Mouse (Mus musculus): ENCODE results near the gene Il27ra. TPM values are rescaled to one million over a fixed set of nuclear protein-coding genes. Genes with fewer than 3 reads are reported as not detected.

Il27ra gene
- polyA plus RNA-seq, 1 experiment from 2014 or later: 6.1 TPM

DNA sequence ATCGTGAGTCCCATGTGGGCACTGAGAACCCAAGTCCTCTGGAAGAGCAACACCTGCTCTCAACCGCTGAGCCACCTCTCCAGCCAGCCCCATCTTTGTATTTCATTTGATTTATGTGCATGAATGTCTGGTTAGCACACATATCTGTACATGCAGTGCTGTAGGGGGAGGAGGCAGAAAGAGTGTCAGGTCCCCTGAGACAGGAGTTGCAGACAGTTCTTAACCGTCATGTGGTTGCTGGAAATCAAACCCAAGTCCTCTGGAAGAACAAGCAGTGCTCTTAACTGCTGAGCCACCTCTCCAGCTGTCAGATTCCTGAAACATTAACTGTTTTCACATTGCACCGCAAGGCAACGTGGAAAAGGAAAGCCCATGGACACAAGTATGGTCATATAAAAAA is 5.8 kb upstream of the Il27ra start:
- no peak overlapping the region for H3K9ac ChIP-seq (ENCODE audit: low read length)
- peaks cover 8 to 13% of the 10 kb centered on the region in 2 experiments for H3K4me1 ChIP-seq (ENCODE audit: control insufficient read depth in 2 of 2, insufficient read depth in 2 of 2, low read length in 2 of 2)
- ATAC-seq (ENCODE audit: insufficient number of reproducible peaks, insufficient read depth, low FRiP score, low read depth): no peak
- H3K27me3 ChIP-seq (ENCODE audit: control insufficient read depth, insufficient read depth, low read length): peaks cover 22% of the 10 kb centered on the region
- H3K27ac ChIP-seq (replicated peaks in 1 of 2; ENCODE audit: control insufficient read depth in 1 of 2, insufficient read depth in 1 of 2, low read depth in 2 of 2, low read length in 2 of 2): no peak overlapping the region
- H3K4me2 ChIP-seq (ENCODE audit: low read length): no peak overlapping the region
- no peaks in the 10 kb centered on the region for H3K36me3 ChIP-seq (ENCODE audit: control insufficient read depth, insufficient read depth, low read length)
- 0 out of 2 replicates have a peak, but pooled peaks cover 2% of the 10 kb centered on the region for H3K9me3 ChIP-seq (ENCODE audit: control insufficient read depth, low read length)
- no peak overlapping the region for H3K4me3 ChIP-seq (ENCODE audit: control insufficient read depth in 1 of 2, insufficient read depth in 1 of 2, low read depth in 1 of 2, low read length in 2 of 2)
- 72% methylated on average over 5 of the region's 5 CpGs for WGBS

DNA sequence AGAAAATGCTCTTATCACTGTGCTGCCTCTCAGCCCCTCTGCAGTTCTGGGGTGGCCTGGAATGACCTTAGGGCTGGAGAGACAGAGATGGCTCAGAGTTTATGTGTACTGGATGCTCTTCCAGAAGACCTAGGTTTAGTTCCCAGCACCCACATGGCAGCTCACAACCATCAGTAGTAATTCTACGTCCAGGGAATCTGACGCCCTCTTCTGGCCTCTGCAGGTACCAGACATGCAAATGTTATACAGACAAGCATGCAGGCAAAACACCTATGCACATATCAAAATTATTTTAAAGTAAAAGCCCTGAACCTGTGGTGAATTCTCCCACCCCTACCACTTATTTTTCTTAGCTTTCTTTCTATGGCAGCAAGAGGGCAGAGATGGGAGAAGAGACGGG is 4.1 kb upstream of the Il27ra start:
- no peak overlapping the region for H3K4me2 ChIP-seq (ENCODE audit: low read length)
- no peak for ATAC-seq (ENCODE audit: insufficient number of reproducible peaks, insufficient read depth, low FRiP score, low read depth)
- no peak overlapping the region for H3K4me3 ChIP-seq (ENCODE audit: control insufficient read depth in 1 of 2, insufficient read depth in 1 of 2, low read depth in 1 of 2, low read length in 2 of 2)
- WGBS: 75% methylated on average over 3 of the region's 3 CpGs
- no peaks in the 10 kb centered on the region for H3K9me3 ChIP-seq (ENCODE audit: control insufficient read depth, low read length)
- peaks cover 31% of the 10 kb centered on the region for H3K27me3 ChIP-seq (ENCODE audit: control insufficient read depth, insufficient read depth, low read length)
- H3K9ac ChIP-seq (ENCODE audit: low read length): no peak overlapping the region
- peaks cover 10 to 16% of the 10 kb centered on the region in 2 experiments; a peak in 3 of 4 replicates for H3K4me1 ChIP-seq (ENCODE audit: control insufficient read depth in 2 of 2, insufficient read depth in 2 of 2, low read length in 2 of 2)
- no peaks in the 10 kb centered on the region for H3K36me3 ChIP-seq (ENCODE audit: control insufficient read depth, insufficient read depth, low read length)
- H3K27ac ChIP-seq (replicated peaks in 1 of 2; ENCODE audit: control insufficient read depth in 1 of 2, insufficient read depth in 1 of 2, low read depth in 2 of 2, low read length in 2 of 2): no peak overlapping the region

DNA sequence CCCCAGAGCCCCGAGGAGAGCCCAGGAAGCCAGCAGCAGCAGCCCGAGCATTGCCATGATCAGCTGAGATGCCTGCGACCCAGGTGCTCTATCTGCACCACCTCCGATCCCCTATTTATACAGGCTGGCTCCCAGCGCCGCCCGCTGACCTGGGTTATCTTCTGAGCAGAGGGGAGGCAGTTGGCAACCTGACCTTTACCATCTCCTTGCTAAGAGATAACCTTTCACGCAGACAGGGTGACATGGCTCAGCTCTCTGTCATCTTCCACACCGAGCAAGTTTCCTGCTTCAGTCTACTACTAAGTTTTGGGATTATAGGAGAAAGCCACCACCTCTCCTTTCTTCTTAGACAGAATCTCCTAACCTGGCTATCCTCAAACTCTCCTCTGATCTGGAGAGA is 2.5 kb upstream of the Il27ra start, which contains the start of gene Rln3:
Gene Rln3, minus strand, starts transcription at position 101 of the 400 bp plus-strand sequence.
- Histone ChIP-seq H3K9me3 (ENCODE audit: control insufficient read depth, low read length) (no peaks in the 10 kb centered on the region), H3K4me3 (ENCODE audit: control insufficient read depth in 1 of 2, insufficient read depth in 1 of 2, low read depth in 1 of 2, low read length in 2 of 2) (peak within 1 kb of the TSS in 1 of 2 experiments; percentile 12; a peak in 2 of 4 replicates), H3K4me2 (ENCODE audit: low read length) (peak within 1 kb of the TSS; percentile 47), H3K27me3 (ENCODE audit: control insufficient read depth, insufficient read depth, low read length) (peaks cover 31% of the 10 kb centered on the region), H3K36me3 (ENCODE audit: control insufficient read depth, insufficient read depth, low read length) (no peaks in the 10 kb centered on the region), H3K27ac (replicated peaks in 1 of 2; ENCODE audit: control insufficient read depth in 1 of 2, insufficient read depth in 1 of 2, low read depth in 2 of 2, low read length in 2 of 2) (no peak within 1 kb of the TSS), H3K4me1 (ENCODE audit: control insufficient read depth in 2 of 2, insufficient read depth in 2 of 2, low read length in 2 of 2) (peaks cover 8 to 16% of the 10 kb centered on the region in 2 experiments; a peak in 3 of 4 replicates), H3K9ac (ENCODE audit: low read length) (no peak within 1 kb of the TSS)
- no peak for ATAC-seq (ENCODE audit: insufficient number of reproducible peaks, insufficient read depth, low FRiP score, low read depth)
- WGBS: 5% methylated on average over 9 of the region's 9 CpGs

DNA sequence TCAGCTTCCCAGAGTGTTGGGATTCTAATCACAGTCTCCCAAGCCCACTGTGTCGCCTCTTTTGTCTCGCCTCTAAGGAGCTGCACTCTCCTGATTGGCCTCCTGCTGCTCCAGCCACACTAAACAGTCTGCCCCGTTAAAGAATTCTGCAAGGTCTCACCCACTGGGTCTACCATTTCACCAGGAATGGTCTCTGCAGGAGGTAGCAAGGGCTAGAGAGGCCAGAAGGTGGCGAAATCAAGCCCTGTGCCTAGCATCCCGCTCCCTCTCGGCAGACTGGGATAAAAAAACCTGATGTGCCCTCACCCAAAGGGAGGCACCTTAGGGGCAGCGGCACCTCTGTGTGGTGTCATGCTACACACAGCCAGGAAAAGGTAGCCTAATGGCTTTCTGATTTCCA is 1.7 kb upstream of the Il27ra start:
- Histone ChIP-seq H3K9ac (ENCODE audit: low read length) (no peak overlapping the region), H3K4me2 (ENCODE audit: low read length) (0 out of 2 replicates have a peak overlapping the region, but pooled peaks have one; percentile 47), H3K36me3 (ENCODE audit: control insufficient read depth, insufficient read depth, low read length) (no peaks in the 10 kb centered on the region), H3K27ac (replicated peaks in 1 of 2; ENCODE audit: control insufficient read depth in 1 of 2, insufficient read depth in 1 of 2, low read depth in 2 of 2, low read length in 2 of 2) (no peak overlapping the region), H3K4me1 (ENCODE audit: control insufficient read depth in 2 of 2, insufficient read depth in 2 of 2, low read length in 2 of 2) (peaks cover 11 to 16% of the 10 kb centered on the region in 2 experiments; a peak in 3 of 4 replicates), H3K9me3 (ENCODE audit: control insufficient read depth, low read length) (no peaks in the 10 kb centered on the region), H3K27me3 (ENCODE audit: control insufficient read depth, insufficient read depth, low read length) (peaks cover 31% of the 10 kb centered on the region), H3K4me3 (ENCODE audit: control insufficient read depth in 1 of 2, insufficient read depth in 1 of 2, low read depth in 1 of 2, low read length in 2 of 2) (peak overlapping the region in 1 of 2 experiments; percentile 12; a peak in 2 of 4 replicates)
- 4% methylated on average over 7 of the region's 7 CpGs for WGBS
- no peak for ATAC-seq (ENCODE audit: insufficient number of reproducible peaks, insufficient read depth, low FRiP score, low read depth)

DNA sequence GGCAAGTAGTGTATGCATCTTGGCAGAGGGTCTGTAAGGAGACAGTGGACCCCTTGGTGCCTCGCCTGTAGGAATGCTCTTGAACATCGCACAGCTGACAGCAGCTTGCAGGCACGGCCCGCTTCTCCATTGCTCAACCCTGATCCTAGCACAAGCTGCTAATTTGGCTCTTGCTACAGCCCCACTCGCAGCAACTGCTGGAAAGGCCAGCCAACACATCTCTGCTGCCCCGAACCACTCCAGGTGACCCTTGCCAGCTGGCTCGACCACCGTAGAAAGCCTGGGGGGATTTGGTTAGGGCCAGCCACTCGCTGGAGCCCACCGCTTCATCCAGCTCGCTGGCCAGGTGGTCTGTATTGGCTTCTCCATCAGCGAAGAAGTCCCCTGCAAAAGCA is 556 bp upstream of the Il27ra start:
- no peak overlapping the region for H3K27ac ChIP-seq (replicated peaks in 1 of 2; ENCODE audit: control insufficient read depth in 1 of 2, insufficient read depth in 1 of 2, low read depth in 2 of 2, low read length in 2 of 2)
- 33% methylated on average over 12 of the region's 12 CpGs for WGBS
- no peaks in the 10 kb centered on the region for H3K36me3 ChIP-seq (ENCODE audit: control insufficient read depth, insufficient read depth, low read length)
- peaks cover 11 to 16% of the 10 kb centered on the region in 2 experiments; a peak in 3 of 4 replicates for H3K4me1 ChIP-seq (ENCODE audit: control insufficient read depth in 2 of 2, insufficient read depth in 2 of 2, low read length in 2 of 2)
- peak overlapping the region; percentile 44 to 56; a peak in 3 of 4 replicates for H3K4me3 ChIP-seq (ENCODE audit: control insufficient read depth in 1 of 2, insufficient read depth in 1 of 2, low read depth in 1 of 2, low read length in 2 of 2)
- peak overlapping the region; percentile 66 for H3K9ac ChIP-seq (ENCODE audit: low read length)
- no peak for ATAC-seq (ENCODE audit: insufficient number of reproducible peaks, insufficient read depth, low FRiP score, low read depth)
- H3K27me3 ChIP-seq (ENCODE audit: control insufficient read depth, insufficient read depth, low read length): peaks cover 31% of the 10 kb centered on the region
- H3K4me2 ChIP-seq (ENCODE audit: low read length): peak overlapping the region; percentile 79
- no peaks in the 10 kb centered on the region for H3K9me3 ChIP-seq (ENCODE audit: control insufficient read depth, low read length)

DNA sequence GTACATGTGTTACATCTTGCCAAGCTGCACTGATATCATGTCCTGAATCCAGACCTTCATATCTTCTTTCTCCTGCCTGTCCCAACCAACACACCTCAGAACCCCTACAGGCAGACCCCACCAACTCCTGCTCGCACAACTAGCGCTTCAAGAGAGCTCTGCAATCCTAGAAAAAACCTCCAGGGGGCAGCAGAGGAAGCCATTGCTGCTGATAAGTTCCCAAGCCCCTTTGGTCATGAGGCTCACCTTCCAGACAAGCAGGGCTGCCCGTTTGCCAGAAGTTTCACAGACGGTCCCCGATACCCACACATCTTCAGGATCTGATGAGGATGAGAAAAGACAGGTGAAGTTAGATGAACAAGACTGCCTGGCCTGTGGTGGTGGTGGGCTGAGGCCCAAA is 3.3 kb downstream of the Il27ra start:
- Histone ChIP-seq H3K27ac (replicated peaks in 1 of 2; ENCODE audit: control insufficient read depth in 1 of 2, insufficient read depth in 1 of 2, low read depth in 2 of 2, low read length in 2 of 2) (no peak overlapping the region), H3K9ac (ENCODE audit: low read length) (no peak overlapping the region), H3K4me3 (ENCODE audit: control insufficient read depth in 1 of 2, insufficient read depth in 1 of 2, low read depth in 1 of 2, low read length in 2 of 2) (no peak overlapping the region), H3K36me3 (ENCODE audit: control insufficient read depth, insufficient read depth, low read length) (no peaks in the 10 kb centered on the region), H3K9me3 (ENCODE audit: control insufficient read depth, low read length) (no peaks in the 10 kb centered on the region), H3K27me3 (ENCODE audit: control insufficient read depth, insufficient read depth, low read length) (peaks cover 17% of the 10 kb centered on the region), H3K4me1 (ENCODE audit: control insufficient read depth in 2 of 2, insufficient read depth in 2 of 2, low read length in 2 of 2) (peaks cover 13% of the 10 kb centered on the region in 2 experiments; a peak in 3 of 4 replicates), H3K4me2 (ENCODE audit: low read length) (no peak overlapping the region)
- no peak for ATAC-seq (ENCODE audit: insufficient number of reproducible peaks, insufficient read depth, low FRiP score, low read depth)
- WGBS: 4% methylated on average over 5 of the region's 5 CpGs

DNA sequence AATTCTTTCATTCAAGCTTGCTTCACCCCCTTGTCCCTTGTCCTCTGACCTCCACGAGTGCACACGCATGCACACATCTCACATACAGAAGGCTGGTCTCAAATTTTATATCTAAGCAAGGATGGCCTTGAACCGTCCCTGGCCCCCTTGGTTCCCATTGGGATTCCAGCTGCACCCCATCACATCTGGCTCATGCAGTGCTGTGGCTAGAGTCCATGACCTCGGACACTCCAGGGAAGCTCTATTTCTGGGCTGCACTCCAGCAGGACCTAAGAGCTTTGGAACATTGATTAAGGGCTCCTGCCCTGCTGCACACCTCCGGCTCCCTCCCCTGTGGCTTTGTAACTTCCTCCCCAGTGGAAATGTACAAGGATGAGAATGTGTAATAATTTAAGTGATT is 4.4 kb downstream of the Il27ra start:
- Histone ChIP-seq H3K36me3 (ENCODE audit: control insufficient read depth, insufficient read depth, low read length) (no peaks in the 10 kb centered on the region), H3K9me3 (ENCODE audit: control insufficient read depth, low read length) (no peaks in the 10 kb centered on the region), H3K4me3 (ENCODE audit: control insufficient read depth in 1 of 2, insufficient read depth in 1 of 2, low read depth in 1 of 2, low read length in 2 of 2) (no peak overlapping the region), H3K27me3 (ENCODE audit: control insufficient read depth, insufficient read depth, low read length) (peaks cover 7% of the 10 kb centered on the region), H3K4me2 (ENCODE audit: low read length) (no peak overlapping the region), H3K4me1 (ENCODE audit: control insufficient read depth in 2 of 2, insufficient read depth in 2 of 2, low read length in 2 of 2) (peaks cover 13% of the 10 kb centered on the region in 2 experiments; a peak in 3 of 4 replicates), H3K9ac (ENCODE audit: low read length) (no peak overlapping the region), H3K27ac (replicated peaks in 1 of 2; ENCODE audit: control insufficient read depth in 1 of 2, insufficient read depth in 1 of 2, low read depth in 2 of 2, low read length in 2 of 2) (no peak overlapping the region)
- WGBS: 57% methylated on average over 5 of the region's 5 CpGs
- no peak for ATAC-seq (ENCODE audit: insufficient number of reproducible peaks, insufficient read depth, low FRiP score, low read depth)

DNA sequence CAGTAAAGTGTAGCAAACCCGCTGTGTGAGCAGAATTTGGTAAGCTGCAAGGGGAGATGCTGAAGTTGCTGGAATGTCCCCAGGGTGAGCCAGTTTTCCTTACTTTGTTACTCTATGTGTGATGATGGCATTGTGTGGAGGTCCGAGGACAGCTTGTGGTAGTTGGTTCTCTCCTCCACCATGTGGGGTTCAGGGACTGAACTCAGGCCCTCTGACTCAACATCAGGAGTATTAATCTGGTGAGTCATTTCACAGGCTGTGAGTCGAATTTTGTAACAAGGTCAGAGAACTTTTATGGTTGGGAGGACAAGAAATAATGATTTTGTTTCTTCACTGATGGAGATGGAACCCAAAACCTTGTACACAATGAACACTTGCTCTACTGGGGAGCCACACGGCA is 9.6 kb downstream of the Il27ra start:
- Histone ChIP-seq H3K4me3 (ENCODE audit: control insufficient read depth in 1 of 2, insufficient read depth in 1 of 2, low read depth in 1 of 2, low read length in 2 of 2) (no peak overlapping the region), H3K27ac (replicated peaks in 1 of 2; ENCODE audit: control insufficient read depth in 1 of 2, insufficient read depth in 1 of 2, low read depth in 2 of 2, low read length in 2 of 2) (no peak overlapping the region), H3K4me2 (ENCODE audit: low read length) (no peak overlapping the region), H3K9ac (ENCODE audit: low read length) (no peak overlapping the region), H3K36me3 (ENCODE audit: control insufficient read depth, insufficient read depth, low read length) (no peaks in the 10 kb centered on the region), H3K9me3 (ENCODE audit: control insufficient read depth, low read length) (no peaks in the 10 kb centered on the region), H3K27me3 (ENCODE audit: control insufficient read depth, insufficient read depth, low read length) (peaks cover 11% of the 10 kb centered on the region), H3K4me1 (ENCODE audit: control insufficient read depth in 2 of 2, insufficient read depth in 2 of 2, low read length in 2 of 2) (no peaks in the 10 kb centered on the region)
- 74% methylated on average over 4 of the region's 4 CpGs for WGBS
- no peak for ATAC-seq (ENCODE audit: insufficient number of reproducible peaks, insufficient read depth, low FRiP score, low read depth)
